Mouse (Mus musculus) embryonic facial prominence, embryonic 15.5 days (tissue): ENCODE measurements around the gene 2510009E07Rik. TPM values are rescaled to one million over a fixed set of nuclear protein-coding genes. Genes with fewer than 3 reads are reported as not detected.
A peak's percentile ranks its signal among the peaks of the same experiment; 100 is the strongest.

Source experiments
- ATAC-seq: fragments of 200-750 bp; cut with Nextera tagmentation; 2 replicates; pipeline ENCODE4 v1.8.0; 2017; ENCODE audit warnings: low read depth, moderate TSS enrichment; ENCODE audit not compliant: insufficient number of reproducible peaks, low FRiP score, low TSS enrichment
- H3K27ac ChIP-seq: fragments of 300-500 bp; sonication (generic); replicated peaks from 2 replicates; pipeline ENCODE4 v1.5.1; 2015; ENCODE audit warnings: mild to moderate bottlenecking, inconsistent platforms
- H3K27me3 ChIP-seq: fragments of 300-500 bp; sonication (generic); 2 replicates; pipeline ENCODE4 v1.6.1; 2015; ENCODE audit warnings: inconsistent platforms
- H3K36me3 ChIP-seq: fragments of 300-500 bp; sonication (generic); 2 replicates; pipeline ENCODE4 v1.6.1; 2015; ENCODE audit warnings: mild to moderate bottlenecking, inconsistent platforms
- H3K4me1 ChIP-seq: fragments of 300-500 bp; sonication (generic); 2 replicates; pipeline ENCODE4 v1.6.1; 2015; ENCODE audit warnings: inconsistent platforms
- H3K4me2 ChIP-seq: fragments of 300-500 bp; sonication (generic); replicated peaks from 2 replicates; pipeline ENCODE4 v1.6.1; 2015; ENCODE audit warnings: mild to moderate bottlenecking, inconsistent platforms
- H3K4me3 ChIP-seq: fragments of 300-500 bp; sonication (generic); replicated peaks from 2 replicates; pipeline ENCODE4 v1.5.1; 2015; ENCODE audit warnings: mild to moderate bottlenecking, inconsistent platforms
- H3K9ac ChIP-seq: fragments of 300-500 bp; sonication (generic); 2 replicates; pipeline ENCODE4 v1.6.1; 2015; ENCODE audit warnings: inconsistent platforms
- H3K9me3 ChIP-seq: fragments of 300-500 bp; sonication (generic); replicated peaks from 2 replicates; pipeline ENCODE4 v1.6.1; 2016; ENCODE audit warnings: inconsistent platforms
- WGBS: fragments of 180-500 bp; shearing (Covaris S2); methylation state at CpG from one replicate; pipeline ENCODE4 v1.1.7; 2015; 5-methylcytosine and 5-hydroxymethylcytosine counted together
- polyA plus RNA-seq: library from polyadenylated mRNA; unstranded; fragments of >200 nt; fragmentation: Nextera tagmentation; extraction: Ambion mirVana; gene quantifications from 2 replicates; pipeline ENCODE4 v1.2.1, GENCODE M21; 2015

2510009E07Rik gene
- polyA plus RNA-seq, 1 experiment from 2014 or later = 23.9 TPM

GRCm38 (mm10) chr16:21636156-21636853 lies 58.2 kb downstream of the 2510009E07Rik start:
- Histone ChIP-seq H3K27me3 (no peaks in the 10 kb centered on the region), H3K4me2 (no peak overlapping the region), H3K27ac (no peak overlapping the region), H3K9me3 (no peaks in the 10 kb centered on the region), H3K4me1 (no peaks in the 10 kb centered on the region), H3K4me3 (no peak overlapping the region), H3K36me3 (no peaks in the 10 kb centered on the region), H3K9ac (no peak overlapping the region)
- ATAC-seq = no peak
- 79% methylated on average over 5 of the region's 5 CpGs for WGBS

GRCm38 (mm10) chr16:21634460-21634859 lies 60.0 kb downstream of the 2510009E07Rik start:
- Histone ChIP-seq H3K27ac (no peak overlapping the region), H3K9me3 (no peaks in the 10 kb centered on the region), H3K4me2 (no peak overlapping the region), H3K9ac (no peak overlapping the region), H3K36me3 (no peaks in the 10 kb centered on the region), H3K4me1 (no peaks in the 10 kb centered on the region), H3K4me3 (no peak overlapping the region), H3K27me3 (no peaks in the 10 kb centered on the region)
- no peak for ATAC-seq

- 67% methylated on average over 4 of the region's 4 CpGs for WGBS
- no peak overlapping the region for H3K27ac ChIP-seq
- no peaks in the 10 kb centered on the region for H3K9me3 ChIP-seq
- H3K36me3 ChIP-seq = no peaks in the 10 kb centered on the region
- no peak overlapping the region for H3K9ac ChIP-seq
- no peaks in the 10 kb centered on the region for H3K27me3 ChIP-seq
- H3K4me2 ChIP-seq = no peak overlapping the region
- H3K4me3 ChIP-seq = no peak overlapping the region
- ATAC-seq = no peak
- H3K4me1 ChIP-seq = peaks cover 8% of the 10 kb centered on the region
Observed at GRCm38 (mm10) chr16:21631815-21632222, 62.6 kb downstream of the 2510009E07Rik start.

- WGBS = 85% methylated on average over 4 of the region's 4 CpGs
- no peaks in the 10 kb centered on the region for H3K27me3 ChIP-seq
- no peak overlapping the region for H3K4me2 ChIP-seq
- H3K4me3 ChIP-seq = no peak overlapping the region
- H3K27ac ChIP-seq = no peak overlapping the region
- no peaks in the 10 kb centered on the region for H3K9me3 ChIP-seq
- no peak overlapping the region for H3K9ac ChIP-seq
- H3K36me3 ChIP-seq = no peaks in the 10 kb centered on the region
- ATAC-seq = no peak
- peaks cover 8% of the 10 kb centered on the region for H3K4me1 ChIP-seq
Observed at GRCm38 (mm10) chr16:21630614-21631013, 63.9 kb downstream of the 2510009E07Rik start.

GRCm38 (mm10) chr16:21628061-21628591 lies 66.3 kb downstream of the 2510009E07Rik start:
- H3K4me2 ChIP-seq = peak overlapping the region; percentile 12; the same call in 1 of the 2 replicates
- ATAC-seq = peak; percentile 43; the same call in 1 of the 2 replicates
- no peaks in the 10 kb centered on the region for H3K9me3 ChIP-seq
- peaks cover 8% of the 10 kb centered on the region for H3K4me1 ChIP-seq
- no peak overlapping the region; the same call in 1 of the 2 replicates for H3K27ac ChIP-seq
- H3K36me3 ChIP-seq = no peaks in the 10 kb centered on the region
- H3K9ac ChIP-seq = no peak overlapping the region
- H3K27me3 ChIP-seq = no peaks in the 10 kb centered on the region
- H3K4me3 ChIP-seq = no peak overlapping the region
- WGBS = 20% methylated on average over 13 of the region's 13 CpGs

- H3K27me3 ChIP-seq = no peaks in the 10 kb centered on the region
- no peaks in the 10 kb centered on the region for H3K36me3 ChIP-seq
- no peak overlapping the region for H3K4me2 ChIP-seq
- peaks cover 8% of the 10 kb centered on the region for H3K4me1 ChIP-seq
- no peaks in the 10 kb centered on the region for H3K9me3 ChIP-seq
- no peak overlapping the region for H3K27ac ChIP-seq
- no peak overlapping the region for H3K4me3 ChIP-seq
- H3K9ac ChIP-seq = no peak overlapping the region
- no peak; the same call in 1 of the 2 replicates for ATAC-seq
- WGBS = 67% methylated on average over 6 of the region's 6 CpGs
Observed at GRCm38 (mm10) chr16:21627248-21627647, 67.2 kb downstream of the 2510009E07Rik start.

GRCm38 (mm10) chr16:21625784-21626634 lies 68.5 kb downstream of the 2510009E07Rik start:
- Histone ChIP-seq H3K4me3 (no peak overlapping the region), H3K9me3 (no peaks in the 10 kb centered on the region), H3K27me3 (no peaks in the 10 kb centered on the region), H3K9ac (no peak overlapping the region), H3K4me1 (peaks cover 8% of the 10 kb centered on the region), H3K4me2 (no peak overlapping the region), H3K27ac (no peak overlapping the region), H3K36me3 (no peaks in the 10 kb centered on the region)
- no peak for ATAC-seq
- WGBS = 54% methylated on average over 6 of the region's 6 CpGs

GRCm38 (mm10) chr16:21620630-21621029 lies 73.8 kb downstream of the 2510009E07Rik start:
- no peak overlapping the region for H3K27ac ChIP-seq
- 80% methylated on average over 2 of the region's 2 CpGs for WGBS
- no peaks in the 10 kb centered on the region for H3K36me3 ChIP-seq
- no peaks in the 10 kb centered on the region for H3K27me3 ChIP-seq
- H3K4me1 ChIP-seq = no peaks in the 10 kb centered on the region
- H3K4me3 ChIP-seq = no peak overlapping the region
- ATAC-seq = no peak
- no peaks in the 10 kb centered on the region for H3K9me3 ChIP-seq
- H3K4me2 ChIP-seq = no peak overlapping the region
- H3K9ac ChIP-seq = no peak overlapping the region

- Histone ChIP-seq H3K9ac (no peak overlapping the region), H3K9me3 (no peaks in the 10 kb centered on the region), H3K27ac (no peak overlapping the region), H3K4me3 (no peak overlapping the region), H3K27me3 (no peaks in the 10 kb centered on the region), H3K4me2 (no peak overlapping the region), H3K36me3 (no peaks in the 10 kb centered on the region), H3K4me1 (no peaks in the 10 kb centered on the region)
- no peak for ATAC-seq
- 55% methylated on average over 7 of the region's 7 CpGs for WGBS
Observed at GRCm38 (mm10) chr16:21615802-21616201, 78.7 kb downstream of the 2510009E07Rik start.

GRCm38 (mm10) chr16:21610473-21610872 lies 84.0 kb downstream of the 2510009E07Rik start:
- H3K9ac ChIP-seq = no peak overlapping the region
- 86% methylated on average over 4 of the region's 4 CpGs for WGBS
- H3K9me3 ChIP-seq = no peaks in the 10 kb centered on the region
- no peaks in the 10 kb centered on the region for H3K27me3 ChIP-seq
- H3K4me2 ChIP-seq = no peak overlapping the region
- no peak overlapping the region for H3K27ac ChIP-seq
- H3K36me3 ChIP-seq = no peaks in the 10 kb centered on the region
- no peak overlapping the region for H3K4me3 ChIP-seq
- no peak for ATAC-seq
- H3K4me1 ChIP-seq = no peaks in the 10 kb centered on the region; the same call in 1 of the 2 replicates

GRCm38 (mm10) chr16:21608176-21608865 lies 86.1 kb downstream of the 2510009E07Rik start:
- Histone ChIP-seq H3K4me3 (no peak overlapping the region), H3K9me3 (no peaks in the 10 kb centered on the region), H3K27me3 (no peaks in the 10 kb centered on the region), H3K27ac (no peak overlapping the region), H3K4me1 (no peaks in the 10 kb centered on the region; the same call in 1 of the 2 replicates), H3K36me3 (no peaks in the 10 kb centered on the region), H3K9ac (no peak overlapping the region), H3K4me2 (no peak overlapping the region)
- no peak for ATAC-seq
- WGBS = 69% methylated on average over 10 of the region's 10 CpGs
